Mouse (Mus musculus): ENCODE results near the gene Wdr41. TPM values are rescaled to one million over a fixed set of nuclear protein-coding genes. Genes with fewer than 3 reads are reported as not detected.

The Wdr41 gene
- polyA plus RNA-seq, 1 experiment from 2014 or later: 27.4 TPM

- no peak overlapping the region for H3K4me2 ChIP-seq (ENCODE audit: low read length)
- 81% methylated on average over 3 of the region's 3 CpGs for WGBS
- H3K27me3 ChIP-seq (ENCODE audit: control insufficient read depth, insufficient read depth, low read depth, low read length): no peaks in the 10 kb centered on the region
- no peak overlapping the region for H3K9ac ChIP-seq (ENCODE audit: low read depth, low read length)
- no peak overlapping the region for H3K4me3 ChIP-seq (ENCODE audit: low read depth, low read length)
- no peaks in the 10 kb centered on the region for H3K9me3 ChIP-seq (replicated peaks; ENCODE audit: control insufficient read depth, low read length, poor library complexity, severe bottlenecking)
- no peaks in the 10 kb centered on the region for H3K4me1 ChIP-seq (ENCODE audit: control insufficient read depth, insufficient read depth, low read length)
- no peak for ATAC-seq
- H3K27ac ChIP-seq (ENCODE audit: low read length): no peak overlapping the region
- H3K36me3 ChIP-seq (ENCODE audit: control insufficient read depth, insufficient read depth, low read length): no peaks in the 10 kb centered on the region
These were observed 76.3 kb downstream of the Wdr41 start for GRCm38 (mm10) chr13:95052421-95052820.

DNA sequence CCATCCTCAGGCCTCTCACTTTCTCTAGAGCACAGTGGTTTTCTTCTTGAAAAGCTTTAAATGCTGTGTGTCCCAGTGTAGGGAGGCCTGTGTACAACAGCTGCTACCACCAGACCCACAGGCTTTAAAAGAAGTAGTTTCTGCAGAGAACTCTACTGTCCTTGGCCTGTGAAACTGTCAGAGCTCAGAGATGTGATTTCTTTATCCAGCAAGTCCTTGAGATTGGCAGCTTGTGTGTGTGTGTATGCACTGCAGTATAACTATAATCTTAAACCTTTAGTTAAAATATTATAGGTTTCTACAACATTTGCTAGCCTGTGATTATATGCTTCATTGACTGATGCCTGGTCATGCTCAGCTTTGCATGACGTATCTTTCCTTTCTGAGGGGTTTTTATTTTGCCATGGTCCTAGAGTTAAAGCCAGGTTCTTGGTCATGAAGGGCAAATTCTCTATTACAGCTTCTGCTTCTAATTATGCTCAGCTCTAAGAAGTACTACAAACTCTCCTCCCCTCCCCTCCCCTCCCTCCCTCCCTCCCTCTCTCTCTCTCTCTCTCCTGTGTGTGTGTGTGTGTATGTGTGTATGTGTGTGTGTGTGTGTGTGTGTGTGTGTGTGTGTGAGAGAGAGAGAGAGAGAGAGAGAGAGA lies 79.7 kb downstream of the Wdr41 start:
- Histone ChIP-seq H3K36me3 (ENCODE audit: control insufficient read depth, insufficient read depth, low read length) (no peaks in the 10 kb centered on the region), H3K9ac (ENCODE audit: low read depth, low read length) (no peak overlapping the region), H3K27me3 (ENCODE audit: control insufficient read depth, insufficient read depth, low read depth, low read length) (no peaks in the 10 kb centered on the region), H3K4me2 (ENCODE audit: low read length) (no peak overlapping the region), H3K9me3 (replicated peaks; ENCODE audit: control insufficient read depth, low read length, poor library complexity, severe bottlenecking) (no peaks in the 10 kb centered on the region), H3K27ac (ENCODE audit: low read length) (no peak overlapping the region), H3K4me1 (ENCODE audit: control insufficient read depth, insufficient read depth, low read length) (no peaks in the 10 kb centered on the region), H3K4me3 (ENCODE audit: low read depth, low read length) (no peak overlapping the region)
- no peak for ATAC-seq
- WGBS: 62% methylated on average over 1 of the region's 1 CpGs

GRCm38 (mm10) chr13:95056501-95057280 lies 80.5 kb downstream of the Wdr41 start:
- H3K4me2 ChIP-seq (ENCODE audit: low read length): no peak overlapping the region
- ATAC-seq: no peak
- no peaks in the 10 kb centered on the region for H3K36me3 ChIP-seq (ENCODE audit: control insufficient read depth, insufficient read depth, low read length)
- H3K27me3 ChIP-seq (ENCODE audit: control insufficient read depth, insufficient read depth, low read depth, low read length): no peaks in the 10 kb centered on the region
- H3K9me3 ChIP-seq (replicated peaks; ENCODE audit: control insufficient read depth, low read length, poor library complexity, severe bottlenecking): no peaks in the 10 kb centered on the region
- no peaks in the 10 kb centered on the region for H3K4me1 ChIP-seq (ENCODE audit: control insufficient read depth, insufficient read depth, low read length)
- 86% methylated on average over 11 of the region's 11 CpGs for WGBS
- H3K4me3 ChIP-seq (ENCODE audit: low read depth, low read length): no peak overlapping the region
- no peak overlapping the region for H3K9ac ChIP-seq (ENCODE audit: low read depth, low read length)
- H3K27ac ChIP-seq (ENCODE audit: low read length): no peak overlapping the region

GRCm38 (mm10) chr13:95058885-95059284 lies 82.7 kb downstream of the Wdr41 start:
- no peaks in the 10 kb centered on the region for H3K36me3 ChIP-seq (ENCODE audit: control insufficient read depth, insufficient read depth, low read length)
- no peak overlapping the region for H3K9ac ChIP-seq (ENCODE audit: low read depth, low read length)
- WGBS: 79% methylated on average over 4 of the region's 4 CpGs
- no peak overlapping the region for H3K27ac ChIP-seq (ENCODE audit: low read length)
- no peaks in the 10 kb centered on the region for H3K9me3 ChIP-seq (replicated peaks; ENCODE audit: control insufficient read depth, low read length, poor library complexity, severe bottlenecking)
- H3K4me2 ChIP-seq (ENCODE audit: low read length): no peak overlapping the region
- H3K4me1 ChIP-seq (ENCODE audit: control insufficient read depth, insufficient read depth, low read length): no peaks in the 10 kb centered on the region; the same call in 1 of the 2 replicates
- no peak for ATAC-seq
- no peaks in the 10 kb centered on the region for H3K27me3 ChIP-seq (ENCODE audit: control insufficient read depth, insufficient read depth, low read depth, low read length)
- H3K4me3 ChIP-seq (ENCODE audit: low read depth, low read length): no peak overlapping the region

- no peak overlapping the region for H3K4me2 ChIP-seq (ENCODE audit: low read length)
- no peak for ATAC-seq
- no peaks in the 10 kb centered on the region; the same call in 1 of the 2 replicates for H3K4me1 ChIP-seq (ENCODE audit: control insufficient read depth, insufficient read depth, low read length)
- no peak overlapping the region for H3K9ac ChIP-seq (ENCODE audit: low read depth, low read length)
- no peak overlapping the region for H3K4me3 ChIP-seq (ENCODE audit: low read depth, low read length)
- H3K36me3 ChIP-seq (ENCODE audit: control insufficient read depth, insufficient read depth, low read length): no peaks in the 10 kb centered on the region
- H3K27me3 ChIP-seq (ENCODE audit: control insufficient read depth, insufficient read depth, low read depth, low read length): no peaks in the 10 kb centered on the region
- 69% methylated on average over 4 of the region's 4 CpGs for WGBS
- H3K9me3 ChIP-seq (replicated peaks; ENCODE audit: control insufficient read depth, low read length, poor library complexity, severe bottlenecking): no peaks in the 10 kb centered on the region
- no peak overlapping the region for H3K27ac ChIP-seq (ENCODE audit: low read length)
These were observed 87.4 kb downstream of the Wdr41 start for GRCm38 (mm10) chr13:95063390-95064017.

DNA sequence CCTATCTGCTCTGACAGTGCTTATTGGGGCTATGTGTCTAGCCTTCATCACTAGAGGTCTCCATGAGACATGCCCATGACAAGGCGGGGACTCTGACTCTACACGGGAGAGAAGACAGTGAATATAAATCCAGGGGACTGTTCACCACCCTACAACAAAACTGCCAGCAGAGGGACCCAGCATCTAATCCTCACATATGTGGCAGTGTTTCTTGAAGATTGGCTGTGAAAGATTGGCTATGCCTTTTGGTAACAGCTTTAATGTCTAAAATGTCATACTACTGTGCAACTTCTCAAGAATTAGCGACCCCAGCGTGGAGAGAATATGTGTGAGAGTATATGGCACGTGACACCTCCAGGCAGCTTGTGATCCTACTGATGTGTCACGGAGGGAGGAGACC lies 91.7 kb downstream of the Wdr41 start:
- H3K9ac ChIP-seq (ENCODE audit: low read depth, low read length): no peak overlapping the region
- no peaks in the 10 kb centered on the region; the same call in 1 of the 2 replicates for H3K4me1 ChIP-seq (ENCODE audit: control insufficient read depth, insufficient read depth, low read length)
- H3K9me3 ChIP-seq (replicated peaks; ENCODE audit: control insufficient read depth, low read length, poor library complexity, severe bottlenecking): no peaks in the 10 kb centered on the region
- H3K4me2 ChIP-seq (ENCODE audit: low read length): no peak overlapping the region
- 74% methylated on average over 6 of the region's 6 CpGs for WGBS
- no peaks in the 10 kb centered on the region for H3K27me3 ChIP-seq (ENCODE audit: control insufficient read depth, insufficient read depth, low read depth, low read length)
- H3K36me3 ChIP-seq (ENCODE audit: control insufficient read depth, insufficient read depth, low read length): no peaks in the 10 kb centered on the region
- no peak for ATAC-seq
- no peak overlapping the region for H3K4me3 ChIP-seq (ENCODE audit: low read depth, low read length)
- H3K27ac ChIP-seq (ENCODE audit: low read length): no peak overlapping the region

GRCm38 (mm10) chr13:95070268-95070667 lies 94.1 kb downstream of the Wdr41 start:
- H3K27me3 ChIP-seq (ENCODE audit: control insufficient read depth, insufficient read depth, low read depth, low read length): no peaks in the 10 kb centered on the region
- H3K4me1 ChIP-seq (ENCODE audit: control insufficient read depth, insufficient read depth, low read length): no peaks in the 10 kb centered on the region
- no peak overlapping the region for H3K9ac ChIP-seq (ENCODE audit: low read depth, low read length)
- no peak for ATAC-seq
- no peak overlapping the region for H3K27ac ChIP-seq (ENCODE audit: low read length)
- no peaks in the 10 kb centered on the region for H3K36me3 ChIP-seq (ENCODE audit: control insufficient read depth, insufficient read depth, low read length)
- no peak overlapping the region for H3K4me3 ChIP-seq (ENCODE audit: low read depth, low read length)
- no peaks in the 10 kb centered on the region for H3K9me3 ChIP-seq (replicated peaks; ENCODE audit: control insufficient read depth, low read length, poor library complexity, severe bottlenecking)
- H3K4me2 ChIP-seq (ENCODE audit: low read length): no peak overlapping the region

All from midbrain, embryonic 16.5 days (tissue).